Mouse (Mus musculus) bone marrow macrophage, adult 2 months (primary cell): Measurements from ENCODE around the gene Dnah7c. TPM values are rescaled to one million over a fixed set of nuclear protein-coding genes. Genes with fewer than 3 reads are reported as not detected.
"Not testable (repeated sequence)": the region's sequence is repeated elsewhere in the genome, so short reads cannot be mapped to it uniquely, and the experiment has no call there.

ENCODE experiments used
- H3K27ac ChIP-seq: 2 replicates; pipeline ENCODE4 v1.5.1; 2012; ENCODE audit warnings: low read depth, low read length; ENCODE audit not compliant: insufficient read depth
- H3K4me1 ChIP-seq: 2 replicates; pipeline ENCODE4 v1.6.1; 2012; ENCODE audit warnings: low read length; ENCODE audit not compliant: control insufficient read depth, insufficient read depth
- H3K4me3 ChIP-seq: 2 replicates; pipeline ENCODE4 v1.5.1; 2012; ENCODE audit warnings: mild to moderate bottlenecking, low read length, moderate library complexity; ENCODE audit not compliant: insufficient read depth
- CTCF ChIP-seq: IDR thresholded peaks from 2 replicates; pipeline ENCODE4 v1.5.1; 2012; ENCODE audit warnings: low read depth, mild to moderate bottlenecking, low read length, moderate library complexity
- POLR2A ChIP-seq: IDR thresholded peaks from 2 replicates; pipeline ENCODE4 v1.6.1; 2012; ENCODE audit warnings: mild to moderate bottlenecking, low read depth, low read length, borderline replicate concordance
- polyA plus RNA-seq: library from polyadenylated mRNA; stranded (reverse); fragments of >200 nt; gene quantifications from 2 replicates; pipeline ENCODE4 v1.2.4, GENCODE M21; 2012; ENCODE audit not compliant: missing spikeins, insufficient read depth, insufficient read length

The Dnah7c gene
- polyA plus RNA-seq, 1 experiment = not detected

DNA sequence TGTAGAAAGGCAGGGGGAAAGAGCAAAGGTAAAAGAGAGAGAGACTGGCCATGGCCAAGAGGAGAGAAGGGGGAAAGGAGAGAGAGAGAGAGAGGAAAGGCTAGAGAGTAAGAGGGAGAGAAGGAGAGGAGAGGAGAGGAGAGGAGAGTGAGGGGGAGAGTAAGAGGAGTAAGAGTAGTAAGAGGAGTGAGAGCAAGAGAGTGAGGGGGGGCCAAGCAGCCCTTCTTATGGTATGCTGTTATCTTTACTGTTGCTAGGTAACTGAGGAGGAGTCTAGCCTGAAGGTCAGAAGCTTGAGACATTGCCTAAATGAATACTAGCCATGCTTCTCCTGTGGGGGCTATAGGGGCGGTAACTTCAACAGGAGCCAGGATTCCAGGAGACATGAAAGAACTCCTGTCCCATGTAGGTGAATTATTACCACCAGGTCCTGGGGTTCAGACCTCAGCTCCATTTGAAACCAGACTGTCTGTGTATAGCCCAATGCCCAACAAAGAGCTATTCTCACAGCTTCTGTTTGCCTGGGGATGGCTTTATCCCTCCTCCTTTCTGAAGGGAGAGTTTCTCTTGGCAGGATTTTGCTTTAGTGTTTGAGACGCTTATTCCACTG, 119.5 kb downstream of the Dnah7c start:
- no peak overlapping the region for H3K27ac ChIP-seq
- TF ChIP-seq CTCF (no peak), POLR2A (no peak)
- H3K4me3 ChIP-seq = no peak overlapping the region
- H3K4me1 ChIP-seq = no peaks in the 10 kb centered on the region

GRCm38 (mm10) chr1:46580385-46580784, 155.0 kb downstream of the Dnah7c start:
- Histone ChIP-seq H3K27ac (no peak overlapping the region), H3K4me3 (no peak overlapping the region), H3K4me1 (no peaks in the 10 kb centered on the region)
- TF ChIP-seq POLR2A = no peak
- no peak for TF ChIP-seq CTCF

- not testable (repeated sequence) for H3K27ac ChIP-seq, H3K4me1 ChIP-seq
Observed at GRCm38 (mm10) chr1:46593826-46594225, 168.4 kb downstream of the Dnah7c start.

GRCm38 (mm10) chr1:46596343-46596742, 171.0 kb downstream of the Dnah7c start:
- not testable (repeated sequence) for H3K4me3 ChIP-seq, H3K4me1 ChIP-seq, H3K27ac ChIP-seq

More at GRCm38 (mm10) chr1:46593826-46594225, 168.4 kb downstream of the Dnah7c start:
- not testable (repeated sequence) for H3K4me3 ChIP-seq

DNA sequence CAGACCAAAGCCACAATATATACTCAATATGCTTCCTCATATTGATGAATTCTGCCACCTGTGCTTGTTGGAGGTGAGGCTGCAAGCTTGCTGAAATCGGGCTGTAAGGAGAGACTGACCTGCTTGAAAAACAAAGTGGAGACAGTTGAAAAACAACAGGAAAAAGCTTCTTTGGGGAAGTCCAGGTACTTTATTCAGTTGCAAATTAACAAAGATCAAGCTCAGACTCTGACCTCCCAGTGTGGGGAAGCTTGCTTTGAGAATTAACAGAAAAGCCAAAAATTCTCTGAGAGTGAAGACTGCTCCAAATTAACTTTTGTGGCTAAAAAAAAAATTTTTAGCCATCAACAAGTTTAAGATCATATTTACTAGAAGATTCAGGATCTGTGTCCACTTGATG, 194.9 kb downstream of the Dnah7c start:
- Histone ChIP-seq H3K4me1 (no peaks in the 10 kb centered on the region), H3K27ac (no peak overlapping the region), H3K4me3 (no peak overlapping the region)
- no peak for TF ChIP-seq POLR2A

DNA sequence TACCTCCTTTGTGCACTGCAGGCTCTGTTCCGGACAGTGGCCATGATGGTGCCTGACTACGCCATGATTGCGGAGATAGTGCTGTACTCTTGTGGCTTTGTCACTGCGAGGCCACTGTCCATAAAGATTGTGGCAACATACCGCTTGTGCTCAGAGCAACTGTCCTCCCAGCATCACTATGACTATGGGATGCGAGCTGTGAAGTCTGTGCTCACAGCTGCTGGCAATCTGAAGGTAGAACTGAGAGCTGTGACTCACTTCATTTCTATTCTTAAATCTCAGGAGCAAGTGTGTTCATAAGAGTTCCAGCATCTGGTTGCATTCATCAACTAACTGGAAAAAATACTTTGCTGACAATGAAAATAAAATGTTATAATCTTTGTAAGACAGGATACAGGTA, 200.5 kb downstream of the Dnah7c start:
- not testable (repeated sequence) for H3K27ac ChIP-seq, H3K4me3 ChIP-seq, H3K4me1 ChIP-seq

DNA sequence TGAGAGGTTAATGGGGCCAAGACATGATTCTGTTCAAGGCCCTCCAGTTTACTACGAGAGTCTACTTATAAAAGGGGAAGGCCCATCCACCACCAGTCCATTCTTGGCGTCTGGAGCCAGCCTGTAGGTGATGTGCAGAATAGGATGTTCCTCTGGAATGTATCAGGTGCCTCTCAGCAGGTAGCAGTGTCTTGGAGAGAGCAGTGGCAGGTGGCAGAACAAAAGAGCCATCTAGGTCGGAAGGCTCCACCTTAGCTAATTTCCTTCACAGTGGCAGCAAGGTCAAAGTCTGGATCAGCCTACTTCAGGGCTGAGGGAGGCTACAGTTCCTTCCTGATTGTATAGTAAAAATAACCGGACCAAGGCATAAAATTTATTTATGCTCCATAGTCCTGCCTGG, 224.4 kb downstream of the Dnah7c start:
- not testable (repeated sequence) for H3K4me3 ChIP-seq, H3K4me1 ChIP-seq, H3K27ac ChIP-seq

GRCm38 (mm10) chr1:46652721-46653120, 227.3 kb downstream of the Dnah7c start:
- H3K4me1 ChIP-seq, H3K27ac ChIP-seq: not testable (repeated sequence)

GRCm38 (mm10) chr1:46724810-46725209, 299.4 kb downstream of the Dnah7c start:
- H3K4me1 ChIP-seq, H3K27ac ChIP-seq, H3K4me3 ChIP-seq: not testable (repeated sequence)

More at GRCm38 (mm10) chr1:46652721-46653120, 227.3 kb downstream of the Dnah7c start:
- H3K4me3 ChIP-seq = not testable (repeated sequence)

GRCm38 (mm10) chr1:46725266-46725665, 299.9 kb downstream of the Dnah7c start:
- no peak overlapping the region for H3K4me3 ChIP-seq
- no peak overlapping the region for H3K27ac ChIP-seq
- no peak for TF ChIP-seq POLR2A
- no peak for TF ChIP-seq CTCF
- no peaks in the 10 kb centered on the region for H3K4me1 ChIP-seq

- H3K4me1 ChIP-seq, H3K27ac ChIP-seq, H3K4me3 ChIP-seq: not testable (repeated sequence)
Observed at GRCm38 (mm10) chr1:46725719-46726118, 300.3 kb downstream of the Dnah7c start.

DNA sequence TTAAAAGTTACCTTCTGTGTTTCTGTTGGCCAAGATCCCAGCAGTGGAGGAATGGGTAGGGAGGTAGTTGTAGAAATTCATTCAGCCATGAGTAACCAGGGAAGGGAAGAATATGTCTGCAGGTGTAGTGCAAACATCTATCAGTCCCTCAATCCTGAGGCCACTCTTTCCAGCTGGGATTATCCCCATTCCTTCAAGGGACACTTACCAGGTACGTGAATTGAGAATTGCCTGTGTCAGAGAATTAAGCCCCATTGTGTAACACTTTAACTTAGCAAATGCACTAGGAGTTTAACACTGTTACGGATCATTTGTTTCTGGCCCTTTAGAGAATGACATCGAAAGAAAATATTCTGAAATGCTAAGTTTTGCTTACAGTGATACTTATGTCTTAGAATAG, 304.3 kb downstream of the Dnah7c start:
- not testable (repeated sequence) for H3K4me1 ChIP-seq, H3K27ac ChIP-seq, H3K4me3 ChIP-seq

DNA sequence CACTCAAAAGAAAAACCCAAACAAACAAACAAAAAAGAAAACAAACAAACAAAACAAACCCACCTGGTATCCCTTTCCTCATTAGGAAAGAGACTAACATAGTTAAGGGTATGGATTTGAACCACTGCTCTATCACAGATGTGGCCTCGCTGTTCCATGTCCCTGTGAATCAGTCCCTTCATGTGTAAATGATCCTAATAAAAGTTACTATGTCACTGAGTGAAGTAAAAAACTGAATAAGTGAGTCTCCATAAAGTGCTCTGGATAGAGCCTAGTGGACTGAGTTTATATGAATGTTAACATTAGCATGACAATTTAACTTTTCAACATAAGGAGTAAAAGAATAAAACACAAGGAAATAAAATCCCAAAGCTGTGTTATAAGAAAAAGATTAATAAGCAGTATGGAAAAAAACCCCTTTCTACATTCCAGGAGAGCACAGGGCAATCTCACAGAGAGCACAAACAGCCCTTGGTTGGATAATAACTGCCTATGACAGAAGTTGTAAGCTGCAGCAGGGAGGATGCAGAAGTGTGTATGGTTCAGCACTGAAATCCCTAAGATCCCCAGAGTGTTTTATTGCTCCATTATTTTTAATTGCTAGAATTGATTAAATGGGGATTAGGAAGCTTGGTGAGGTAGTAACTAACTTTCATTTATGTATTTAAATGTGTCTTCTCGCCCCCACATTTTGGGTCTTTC, 308.2 kb downstream of the Dnah7c start:
- not testable (repeated sequence) for H3K4me1 ChIP-seq, H3K4me3 ChIP-seq, H3K27ac ChIP-seq

DNA sequence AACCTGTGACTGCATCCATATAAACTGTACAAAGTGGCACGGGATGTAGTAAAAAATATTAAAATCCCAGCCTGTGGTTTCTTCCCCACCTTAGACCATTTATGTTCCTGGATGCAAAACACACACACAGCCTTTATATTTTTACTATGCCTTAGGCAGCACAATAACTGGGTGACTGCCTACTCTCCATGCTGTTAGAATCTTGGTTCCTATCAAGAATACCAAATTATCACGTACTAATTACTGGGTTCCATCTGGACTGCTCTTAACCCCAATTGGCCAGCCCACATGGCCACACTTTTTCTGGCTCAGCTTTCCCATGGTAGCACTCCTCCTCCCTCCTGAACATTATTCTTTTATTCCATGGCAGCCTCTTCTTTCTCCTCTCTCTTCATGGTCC, 309.1 kb downstream of the Dnah7c start:
- H3K4me1 ChIP-seq, H3K27ac ChIP-seq, H3K4me3 ChIP-seq: not testable (repeated sequence)

GRCm38 (mm10) chr1:46764600-46764999, 339.2 kb downstream of the Dnah7c start:
- H3K27ac ChIP-seq, H3K4me1 ChIP-seq, H3K4me3 ChIP-seq: not testable (repeated sequence)

DNA sequence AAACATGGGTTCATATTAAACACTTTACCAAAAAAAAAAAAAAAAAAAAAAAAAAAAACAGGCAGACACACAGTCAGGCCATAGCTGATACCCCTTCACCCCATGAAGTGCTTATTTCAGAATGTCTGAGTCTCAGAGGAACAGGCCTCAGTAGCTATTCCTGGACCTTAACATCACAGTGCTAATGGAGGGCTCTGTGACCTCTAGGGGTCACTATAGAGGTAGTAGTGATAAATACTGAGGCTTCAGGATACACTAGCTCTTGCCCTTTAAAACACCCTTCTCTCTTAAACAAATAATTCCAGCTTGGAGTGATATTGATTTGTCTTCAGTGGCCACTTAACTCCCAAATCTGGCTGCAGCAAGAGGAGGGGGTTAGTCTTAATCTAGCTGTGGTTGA, 343.9 kb downstream of the Dnah7c start:
- H3K4me3 ChIP-seq, H3K27ac ChIP-seq, H3K4me1 ChIP-seq: not testable (repeated sequence)
